Mouse (Mus musculus) cerebellum, adult 11 months (tissue): ENCODE data around the gene Utp4.

Experiments used
- DNase-seq: peaks from one replicate; pipeline ENCODE4 v3.0.0; 2022

The Utp4 gene

DNA sequence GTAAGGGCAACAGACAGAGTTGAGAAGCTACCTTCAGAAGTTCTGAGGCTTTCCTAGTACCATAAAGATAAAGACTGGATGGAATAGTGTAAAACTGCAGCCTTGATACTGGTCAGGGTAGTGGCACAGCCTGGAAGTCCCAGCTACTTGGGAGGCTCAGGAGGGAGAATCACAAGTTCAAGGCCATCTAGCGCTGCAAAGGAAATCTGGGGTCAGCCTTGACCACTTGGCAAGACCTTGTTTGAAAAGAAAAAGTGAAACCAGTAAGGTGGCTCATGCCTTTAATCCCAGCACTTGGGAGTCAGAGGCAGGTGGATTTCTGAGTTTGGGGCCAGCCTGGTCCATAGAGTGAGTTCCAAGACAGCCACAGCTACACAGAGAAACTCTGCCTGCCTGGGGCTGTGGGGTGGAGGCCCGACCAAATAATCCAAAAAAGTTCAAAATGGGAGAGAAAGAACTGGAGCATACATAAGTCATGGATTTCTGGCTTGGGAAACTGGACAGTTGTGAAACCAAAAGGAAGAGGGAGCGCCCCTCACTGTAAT lies 50.5 kb downstream of the Utp4 start:
- no peak for DNase-seq

DNA sequence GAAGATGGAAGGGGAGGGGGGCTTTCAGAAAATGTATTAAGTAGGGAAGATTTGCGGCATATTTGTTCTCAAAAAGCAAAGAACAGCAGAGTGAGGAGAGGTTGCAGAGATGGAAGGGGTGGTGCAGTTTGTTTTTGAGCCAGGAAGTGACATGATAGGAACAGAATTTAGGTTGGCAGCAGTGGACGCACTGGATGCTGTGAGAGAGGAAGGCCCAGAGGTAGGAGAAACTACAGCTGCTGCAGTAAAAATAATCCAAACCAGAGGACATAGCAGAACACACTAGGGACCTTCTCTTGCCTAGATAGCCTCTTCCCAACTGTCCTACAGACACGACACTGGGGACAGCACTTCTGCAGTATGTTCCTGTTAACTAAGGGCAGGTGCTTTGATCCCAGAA lies 51.3 kb downstream of the Utp4 start:
- no peak for DNase-seq

DNA sequence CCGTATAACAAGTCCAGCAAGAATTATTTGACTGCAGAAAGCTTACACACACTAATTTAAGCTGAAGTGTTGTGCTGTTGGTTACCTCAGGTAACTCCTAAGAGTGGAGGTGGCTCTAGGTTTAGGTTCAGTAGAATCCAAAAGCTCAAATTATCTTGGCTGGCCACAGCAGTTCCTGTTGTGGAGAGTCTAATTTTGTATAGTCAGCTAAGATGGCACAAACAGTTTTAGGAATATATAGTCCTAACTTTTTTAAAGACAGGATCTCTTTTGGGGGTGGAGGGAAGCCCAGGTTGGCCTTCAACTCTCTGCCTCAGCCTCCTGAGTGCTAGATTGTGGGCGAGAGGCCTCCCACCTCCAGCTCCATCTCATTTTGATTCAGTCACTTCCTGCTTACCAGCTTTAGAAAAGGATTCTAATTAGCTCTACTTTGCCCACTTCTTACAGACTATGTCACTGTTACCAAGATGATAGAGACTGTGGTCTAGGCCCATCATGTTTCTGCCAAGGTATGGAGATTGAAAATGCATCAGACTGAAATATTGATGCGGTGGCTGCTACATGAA lies 55.3 kb downstream of the Utp4 start:
- DNase-seq: no peak

DNA sequence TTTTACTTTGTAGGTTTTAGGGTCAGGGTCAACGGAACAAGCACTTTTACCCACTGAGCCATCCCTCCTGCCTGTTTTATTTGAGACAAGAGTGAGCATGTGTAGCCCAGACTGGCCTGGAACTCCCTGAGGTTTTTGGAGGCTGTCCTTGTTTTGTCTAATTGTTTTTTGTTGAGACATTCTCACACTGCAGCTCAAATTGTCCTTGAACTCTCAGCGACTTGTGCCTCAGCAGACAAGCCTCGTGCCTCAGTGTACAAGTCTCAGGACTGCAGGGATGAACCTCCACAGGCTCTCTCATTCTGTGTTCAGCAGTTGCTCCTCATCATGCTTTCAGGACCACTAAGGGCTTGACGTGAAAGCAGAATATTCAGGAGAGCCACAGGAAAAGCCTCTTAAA lies 58.3 kb downstream of the Utp4 start:
- no peak for DNase-seq

DNA sequence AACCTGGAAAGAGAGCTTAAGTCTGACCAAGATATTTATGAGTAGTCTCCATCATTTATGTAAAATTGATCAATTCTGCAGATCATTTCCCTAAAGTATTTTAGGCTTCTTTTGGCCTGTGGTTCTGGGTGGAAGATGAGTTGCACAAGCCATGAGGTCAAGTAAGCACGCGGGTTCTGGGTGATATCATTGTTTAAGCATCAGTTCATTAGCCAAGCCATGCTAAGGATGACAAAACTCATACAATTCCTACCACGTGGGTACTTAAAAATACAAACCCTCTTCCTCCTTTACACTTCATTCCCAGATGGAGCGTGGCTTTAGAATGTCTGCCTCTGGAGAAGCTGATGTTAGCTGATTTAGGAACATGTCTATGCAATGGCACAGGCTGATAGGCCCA lies 60.1 kb downstream of the Utp4 start:
- no peak for DNase-seq

DNA sequence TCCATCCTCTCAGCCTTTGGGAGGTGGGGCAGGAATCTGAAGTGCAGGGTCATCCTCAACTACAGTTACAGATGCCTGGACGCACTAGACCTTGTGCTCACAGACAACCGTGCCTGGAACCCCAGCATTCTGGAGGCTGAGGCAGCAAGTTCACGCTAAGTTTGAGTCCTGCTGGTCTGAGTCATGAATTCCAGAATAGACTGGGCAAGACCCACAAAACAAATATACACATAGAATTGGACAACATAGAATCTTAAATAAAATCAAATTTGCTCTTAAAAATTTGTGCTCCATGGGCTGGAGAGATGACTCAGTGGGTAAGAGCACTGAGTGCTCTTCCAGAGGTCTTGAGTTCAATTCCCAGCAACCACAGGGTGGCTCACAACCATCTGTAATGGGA lies 63.6 kb downstream of the Utp4 start:
- no peak for DNase-seq

DNA sequence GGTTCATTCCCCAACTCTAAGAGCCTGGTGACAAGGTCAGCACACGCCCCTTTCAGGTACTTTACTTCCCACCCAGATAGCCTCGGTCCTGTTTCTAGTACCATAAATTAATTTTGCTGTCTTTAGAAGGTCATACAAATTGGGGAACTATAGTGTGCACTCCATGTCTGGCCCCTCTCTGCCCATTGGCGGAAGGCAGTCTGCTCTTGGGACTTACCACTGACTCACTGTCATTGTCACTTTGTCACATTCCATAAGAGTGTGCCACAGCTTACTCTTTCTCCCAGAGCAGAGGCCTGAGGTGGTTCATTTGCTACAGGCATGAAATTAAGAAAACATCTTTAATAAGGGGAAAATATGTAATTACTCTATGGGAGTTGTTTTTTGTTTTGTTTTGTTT lies 64.8 kb downstream of the Utp4 start:
- DNase-seq: no peak

DNA sequence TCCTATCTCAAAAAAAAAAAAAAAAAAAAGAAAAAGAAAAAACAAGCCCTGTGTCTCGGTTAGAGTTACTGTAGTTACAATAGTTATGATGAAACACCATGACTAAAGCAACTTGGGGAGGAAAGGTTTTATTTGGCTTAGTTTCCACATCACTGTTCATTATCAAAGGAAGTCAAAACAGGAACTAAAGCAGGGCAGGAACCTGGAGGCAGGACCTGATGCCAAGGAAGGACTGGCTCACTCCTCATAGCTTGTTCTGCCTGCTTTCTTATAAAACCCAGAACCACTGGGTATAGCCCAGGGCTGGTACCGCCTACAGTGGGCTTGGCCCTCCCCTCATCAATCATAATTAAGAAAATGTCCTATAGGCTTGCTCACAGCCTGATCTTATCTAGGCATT lies 66.2 kb downstream of the Utp4 start:
- DNase-seq: no peak

DNA sequence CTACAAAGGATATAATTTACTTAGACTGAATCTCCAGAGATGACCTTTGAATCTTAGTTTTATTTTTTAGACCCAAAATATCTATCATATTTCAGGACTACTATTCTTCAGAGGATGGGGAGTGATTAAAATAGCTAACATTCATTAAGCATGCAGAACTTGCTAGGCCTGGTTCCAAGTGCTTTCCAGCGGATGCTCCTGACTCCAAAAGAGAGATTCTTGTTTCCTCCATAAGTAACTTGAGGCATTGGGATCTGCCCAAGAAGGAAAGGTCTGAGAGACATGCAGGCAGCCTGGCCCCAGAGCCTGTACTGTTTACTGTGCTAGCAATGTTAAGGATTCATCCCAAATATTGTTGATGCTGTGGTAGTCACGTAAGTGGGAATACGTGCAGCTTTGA lies 68.9 kb downstream of the Utp4 start:
- no peak for DNase-seq

DNA sequence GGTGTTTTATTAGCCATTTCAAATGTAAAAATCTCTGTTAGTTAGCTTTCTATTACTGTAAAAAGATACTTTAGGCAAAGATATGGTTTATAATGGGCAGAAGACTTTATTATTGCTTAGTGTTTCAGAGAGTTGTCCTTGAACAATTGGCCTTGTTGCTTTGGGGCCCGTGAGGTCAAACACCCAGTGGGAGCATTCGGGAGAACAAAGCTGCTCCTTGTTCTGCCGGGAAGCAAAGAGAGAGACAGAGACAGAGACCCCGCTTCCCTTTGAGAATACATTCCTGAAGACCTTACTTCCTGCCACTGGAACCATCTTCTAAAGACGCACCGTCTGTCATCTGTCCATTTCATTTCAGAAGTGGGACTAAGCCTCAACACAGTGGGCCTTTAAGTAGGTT lies 69.9 kb downstream of the Utp4 start:
- DNase-seq: no peak

DNA sequence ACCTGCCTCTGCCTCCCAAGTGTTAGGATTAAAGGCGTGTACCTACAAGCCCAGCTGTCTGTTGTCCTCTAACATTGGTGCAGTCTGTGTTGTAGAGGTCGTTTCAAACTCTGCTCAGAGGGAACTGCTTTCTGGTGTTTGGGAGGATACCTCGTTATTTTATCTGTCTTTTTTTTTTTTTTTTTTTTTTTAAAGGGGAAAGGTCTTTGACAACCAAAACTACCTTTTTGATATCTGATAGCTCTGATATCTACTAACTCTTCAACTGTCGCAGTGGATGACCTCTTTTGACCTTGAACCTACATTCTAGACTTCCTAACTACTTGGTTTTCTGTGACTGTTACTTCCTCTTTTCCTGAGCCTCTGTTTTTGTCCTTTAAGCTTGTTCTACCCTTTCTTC lies 71.1 kb downstream of the Utp4 start:
- DNase-seq: no peak

DNA sequence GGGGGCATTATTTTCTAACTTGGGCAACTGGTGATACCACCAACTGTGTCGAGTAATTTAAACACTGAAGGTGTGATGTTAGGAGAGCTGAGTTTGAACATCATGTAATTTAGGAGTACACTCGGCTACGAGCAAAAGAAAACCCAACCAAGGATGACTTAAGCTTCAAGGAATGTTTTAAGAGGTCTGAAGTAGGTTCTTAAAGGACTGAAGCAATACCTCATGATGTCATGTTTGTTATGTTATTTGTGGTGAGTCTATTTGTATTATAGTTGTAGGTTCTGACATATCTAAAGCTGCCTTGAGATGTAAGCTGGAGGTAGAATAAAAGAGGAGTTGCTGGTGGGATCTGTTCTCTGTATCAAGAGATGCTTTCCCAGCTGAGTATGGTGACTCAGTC lies 76.5 kb downstream of the Utp4 start:
- no peak for DNase-seq

DNA sequence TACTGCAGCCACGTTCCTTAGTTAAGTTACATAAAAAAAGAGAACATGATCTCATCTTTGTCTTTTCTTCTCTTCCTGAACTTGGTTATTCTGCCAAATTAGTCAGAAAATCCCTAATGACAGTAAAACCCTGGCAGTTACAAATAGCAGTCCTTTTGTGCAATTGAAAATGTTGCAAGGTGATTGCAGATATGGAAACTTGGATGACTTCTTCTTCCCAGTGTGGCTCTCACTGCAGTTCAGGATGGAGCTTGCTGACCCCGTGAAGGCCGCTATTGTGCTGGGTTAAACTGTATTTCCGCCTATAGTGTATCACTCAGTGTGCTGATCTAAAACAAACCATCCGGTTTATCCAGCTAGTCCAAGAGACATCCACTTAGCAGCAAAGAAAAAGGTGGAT lies 78.5 kb downstream of the Utp4 start:
- DNase-seq: no peak
